Mouse (Mus musculus) CD4-positive, CD25-positive, alpha-beta regulatory T cell, adult 2 months (primary cell): ENCODE measurements around the gene Ccdc170.

ENCODE experiments used
- DNase-seq: peaks from one replicate; pipeline ENCODE4 v3.0.0-alpha.2; 2012; ENCODE audit warnings: low read depth, low spot score

Gene Ccdc170

DNA sequence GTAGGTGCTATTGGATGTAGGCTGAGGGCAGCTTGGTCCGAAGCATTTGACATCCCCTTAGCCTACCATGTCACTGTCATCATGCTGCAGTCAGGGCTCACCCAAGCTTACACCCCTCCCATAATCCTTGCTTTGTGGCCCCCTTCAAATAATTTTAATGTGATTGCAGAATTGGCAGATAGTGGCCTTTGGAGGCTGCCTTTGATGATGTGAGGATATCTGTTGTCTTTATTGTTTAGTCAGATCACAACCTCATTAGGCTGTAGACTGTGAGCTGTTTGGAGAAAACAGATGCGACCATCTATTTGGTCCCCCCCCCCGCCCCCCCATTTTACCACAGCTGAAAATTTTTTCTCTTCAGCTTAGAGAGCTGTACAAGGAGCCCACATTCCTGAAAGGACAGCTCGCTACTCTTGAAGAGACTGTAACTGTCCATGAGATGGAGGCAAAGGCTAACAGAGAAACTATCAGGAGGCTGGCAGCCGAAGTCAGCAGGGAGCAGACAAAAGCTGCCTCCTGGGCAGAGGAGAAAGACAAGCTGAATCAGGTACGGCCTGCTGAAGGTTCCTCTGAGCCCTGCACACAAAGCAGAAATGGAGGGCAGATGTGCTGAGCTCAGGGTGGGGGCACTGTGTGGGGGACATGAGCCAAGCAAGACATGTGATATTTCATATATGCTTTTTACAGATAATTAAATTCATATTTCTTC is 38.2 kb downstream of the Ccdc170 start:
- DNase-seq, result no peak

DNA sequence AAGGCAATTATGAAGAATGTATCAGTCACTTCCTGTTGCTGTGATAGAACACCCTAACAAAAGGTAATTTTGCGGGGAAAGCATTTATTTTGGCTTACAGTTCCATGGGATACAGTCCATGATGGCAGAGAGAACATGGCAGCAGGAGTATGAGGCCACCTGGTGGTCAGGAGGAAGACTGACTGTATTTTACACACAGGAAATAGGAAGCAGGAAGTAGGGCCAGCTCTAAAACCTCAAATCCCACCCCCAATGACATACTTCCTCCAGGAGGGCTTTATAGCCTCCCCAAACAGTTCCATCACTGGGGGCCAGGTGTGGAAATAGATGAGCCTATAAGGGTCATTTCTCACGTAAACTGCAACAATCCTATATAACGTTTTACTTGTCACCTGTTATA is 39.8 kb downstream of the Ccdc170 start:
- peak; percentile 14 for DNase-seq

DNA sequence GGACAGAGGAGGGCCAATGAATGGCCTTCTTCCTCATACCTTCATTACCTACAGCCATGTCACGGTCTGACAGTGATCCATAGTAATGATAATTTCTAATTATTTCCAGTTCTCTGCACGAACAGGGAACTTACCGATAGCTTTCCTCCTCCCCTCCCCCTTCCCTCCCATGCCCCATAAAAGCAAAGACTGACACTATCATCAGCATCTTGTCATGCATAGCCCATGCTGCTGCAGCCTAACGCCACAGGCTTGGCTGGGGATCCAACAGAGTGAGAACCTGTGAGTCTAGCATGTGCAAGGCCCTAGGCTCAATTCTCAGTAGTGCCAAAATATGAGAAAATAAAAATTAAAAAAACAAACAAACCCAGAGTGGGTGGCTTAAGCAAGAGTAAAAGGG is 40.8 kb downstream of the Ccdc170 start:
- DNase-seq, result no peak

DNA sequence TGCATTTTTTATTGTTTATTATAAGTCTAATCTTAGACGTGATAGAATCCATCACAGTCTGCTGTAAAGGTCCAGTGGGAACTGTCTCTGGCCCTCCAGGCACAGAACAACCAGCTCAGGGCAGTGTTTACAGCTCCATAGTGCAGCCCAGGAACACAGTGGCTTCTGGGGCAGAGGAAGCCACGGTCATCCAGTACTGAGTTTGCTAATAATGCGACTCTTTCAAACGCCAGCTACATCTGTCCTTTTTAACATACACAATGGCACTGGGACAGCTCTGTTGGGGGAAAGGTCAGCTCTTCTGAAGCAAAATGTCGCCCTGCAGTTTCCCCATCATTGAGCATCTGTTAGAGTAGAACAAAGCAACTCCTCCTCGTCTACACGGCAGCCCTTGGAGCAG is 45.7 kb downstream of the Ccdc170 start:
- no peak for DNase-seq

DNA sequence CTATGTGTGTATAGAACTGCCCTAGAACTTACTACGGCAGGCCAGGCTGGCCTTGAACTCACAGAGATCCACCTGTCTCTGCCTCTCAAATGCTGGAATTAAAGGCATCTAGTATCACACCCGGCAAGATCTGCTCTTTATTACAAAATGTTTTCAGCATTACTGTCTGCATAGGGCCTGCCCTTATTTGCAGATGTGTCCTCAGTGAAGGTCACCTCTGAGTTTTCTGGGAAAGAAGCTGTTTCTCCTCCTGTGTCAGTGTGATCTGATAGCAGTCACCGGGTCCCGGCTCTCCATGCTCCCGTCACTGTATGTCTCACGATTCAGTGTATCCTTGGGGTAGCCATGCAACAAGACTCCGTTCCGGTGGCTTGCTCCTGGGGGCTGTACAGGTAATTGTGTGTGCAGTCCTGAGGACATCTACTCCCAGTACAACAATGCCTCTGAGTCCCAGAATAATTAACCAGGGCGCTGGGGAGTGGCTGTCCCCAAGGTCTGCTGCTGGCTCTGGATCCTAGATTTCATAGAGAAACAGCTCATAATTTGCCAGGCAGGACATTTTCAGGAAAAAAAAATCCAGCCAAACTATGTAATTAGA is 48.4 kb downstream of the Ccdc170 start:
- no peak for DNase-seq

DNA sequence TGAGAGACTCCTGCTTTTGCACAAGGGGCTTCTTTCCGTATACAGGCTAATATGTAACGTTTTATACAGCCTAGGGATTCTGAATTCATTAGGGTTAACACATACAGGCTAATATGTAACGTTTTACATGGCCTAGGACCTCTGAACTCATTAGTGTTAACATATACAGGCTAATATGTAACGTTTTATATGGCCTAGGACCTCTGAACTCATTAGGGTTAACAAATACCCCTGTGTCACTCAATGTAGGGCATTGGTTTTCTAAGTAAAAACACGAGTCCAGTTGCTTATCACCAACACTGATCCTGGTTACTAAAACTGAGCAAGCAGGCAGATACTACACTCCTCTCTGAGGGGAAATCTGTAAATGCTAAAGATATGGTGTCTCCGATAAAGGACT is 49.6 kb downstream of the Ccdc170 start:
- DNase-seq, result no peak

DNA sequence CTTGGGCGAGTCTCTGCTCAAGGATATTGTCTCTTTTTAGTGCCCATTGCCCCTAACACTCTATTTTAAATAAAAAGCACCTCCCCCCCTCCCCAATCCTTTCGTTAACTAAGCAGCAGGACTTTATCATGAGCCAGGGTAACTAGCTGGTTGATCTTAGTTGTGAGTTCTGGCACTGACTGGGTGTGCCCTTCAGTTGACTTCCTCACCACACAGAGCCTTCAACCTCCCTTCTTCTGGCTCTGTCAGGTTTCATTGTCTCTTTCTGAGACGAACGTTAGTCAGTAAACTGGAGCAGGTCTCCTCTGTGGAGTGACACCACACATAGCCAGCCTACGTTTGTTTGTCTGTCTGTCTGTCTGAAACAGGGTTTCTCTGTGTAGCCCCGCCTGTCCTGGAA is 50.4 kb downstream of the Ccdc170 start:
- no peak for DNase-seq

DNA sequence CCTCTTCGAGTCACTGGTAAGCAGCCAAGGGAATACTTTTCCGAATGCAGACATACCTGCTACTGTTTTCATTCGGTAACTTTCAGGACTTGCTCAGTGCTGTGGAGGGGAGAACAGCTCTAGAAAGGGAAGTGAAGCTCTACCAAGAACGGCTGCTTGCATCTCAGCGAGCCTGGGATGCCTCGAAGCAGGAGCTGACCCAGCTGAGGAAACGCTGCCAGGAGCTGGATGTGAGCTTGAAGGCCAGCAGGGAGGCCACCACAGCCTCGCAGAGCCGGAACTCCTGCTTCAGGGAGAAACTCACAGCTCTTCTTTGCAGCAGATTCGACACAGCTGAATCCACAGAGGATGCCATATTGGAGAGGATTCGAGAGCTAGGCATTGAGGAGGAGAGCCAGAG is 51.6 kb downstream of the Ccdc170 start:
- DNase-seq, result no peak

DNA sequence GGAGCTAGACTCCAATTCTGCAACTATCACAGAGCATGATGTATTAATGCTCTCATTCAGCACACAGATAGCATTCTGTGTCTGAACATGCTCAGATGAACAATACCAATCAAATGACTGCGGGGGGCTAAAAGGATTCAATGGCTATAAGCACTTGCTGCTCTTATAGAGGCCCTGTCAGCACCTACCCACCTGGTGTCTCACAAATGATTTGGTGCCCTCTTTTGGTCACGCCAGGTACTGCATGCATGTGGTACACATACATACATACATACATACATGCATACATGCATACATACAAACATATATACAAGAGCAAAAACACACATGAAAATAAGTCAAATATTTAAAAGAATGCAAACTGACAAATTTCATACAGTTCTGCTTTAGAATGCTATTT is 63.2 kb downstream of the Ccdc170 start:
- peak; percentile 53 for DNase-seq

DNA sequence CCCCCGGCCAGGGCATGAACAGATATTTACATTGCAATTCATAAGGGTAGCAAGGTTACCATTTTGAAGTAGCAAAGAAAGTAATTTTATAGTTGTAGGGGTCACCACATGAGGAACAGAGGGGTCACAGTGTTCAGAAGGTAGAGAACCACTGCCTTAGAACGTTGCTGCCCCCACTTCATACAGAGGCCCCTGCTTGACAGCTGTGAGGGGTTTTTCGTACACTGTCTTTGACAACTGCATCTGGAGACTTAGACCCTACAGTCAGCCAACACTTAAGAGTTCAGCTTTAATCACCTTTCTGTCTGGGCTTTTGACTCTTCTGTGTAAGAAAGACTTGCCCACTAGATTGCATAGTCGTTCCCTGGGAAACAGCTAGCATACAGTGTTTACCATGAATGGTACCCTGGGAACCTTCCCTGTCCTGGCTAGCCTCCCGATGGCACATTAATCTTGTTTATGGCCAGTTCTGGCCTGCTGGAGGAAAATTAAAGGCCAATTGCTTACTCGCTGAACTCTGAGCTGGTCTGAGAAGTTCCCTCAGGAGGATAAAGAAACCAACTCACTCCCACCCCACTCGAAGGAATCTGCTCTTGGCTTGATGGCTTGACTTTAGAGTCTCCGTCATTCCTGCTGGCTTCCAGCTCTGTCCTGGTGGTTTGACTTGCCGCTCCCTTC is 71.3 kb downstream of the Ccdc170 start:
- DNase-seq, result no peak

DNA sequence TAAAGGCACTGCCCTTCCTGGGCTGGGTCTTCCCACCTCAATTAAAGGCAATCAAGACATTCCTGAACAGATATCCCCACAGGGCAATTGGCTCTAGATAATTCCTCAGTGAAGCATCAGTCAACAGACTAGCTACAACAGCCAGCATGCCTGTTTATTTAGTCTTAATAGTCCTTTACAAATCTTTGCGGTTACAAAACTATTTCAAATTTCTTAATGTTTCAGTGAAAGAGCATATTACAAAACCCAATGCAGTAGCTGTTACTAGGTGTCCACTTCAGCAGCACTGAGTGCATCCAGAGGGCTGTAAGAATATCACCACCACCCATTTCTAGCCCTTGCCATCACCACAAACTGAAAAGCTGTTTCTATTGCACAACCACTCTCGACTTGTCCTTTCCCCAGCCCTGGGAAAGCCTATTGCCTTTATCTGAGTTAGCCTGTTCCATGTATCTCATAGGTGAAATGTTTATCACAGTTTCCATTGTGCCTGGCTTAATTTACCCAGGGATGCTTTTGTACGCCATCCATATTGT is 74.6 kb downstream of the Ccdc170 start:
- DNase-seq, result no peak

DNA sequence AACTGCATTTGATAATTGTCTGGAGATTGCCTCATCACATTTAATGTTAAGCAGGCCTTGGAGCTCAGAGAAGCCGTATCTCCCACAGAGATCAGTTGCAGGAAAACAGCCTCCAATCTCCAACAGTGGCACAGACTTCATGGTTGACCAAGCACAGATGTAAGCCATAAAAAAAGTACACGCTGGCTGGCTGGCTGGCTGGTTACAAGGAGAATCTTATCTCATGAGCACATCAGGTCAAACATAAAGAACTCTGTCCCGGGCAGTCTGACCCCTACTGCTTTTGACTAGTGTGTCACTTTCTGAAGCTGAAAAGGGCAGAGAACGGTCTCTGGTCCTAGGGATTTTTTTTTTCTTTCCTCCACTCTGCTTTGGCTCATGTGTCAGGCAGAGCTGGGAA is 76.8 kb downstream of the Ccdc170 start:
- no peak for DNase-seq

DNA sequence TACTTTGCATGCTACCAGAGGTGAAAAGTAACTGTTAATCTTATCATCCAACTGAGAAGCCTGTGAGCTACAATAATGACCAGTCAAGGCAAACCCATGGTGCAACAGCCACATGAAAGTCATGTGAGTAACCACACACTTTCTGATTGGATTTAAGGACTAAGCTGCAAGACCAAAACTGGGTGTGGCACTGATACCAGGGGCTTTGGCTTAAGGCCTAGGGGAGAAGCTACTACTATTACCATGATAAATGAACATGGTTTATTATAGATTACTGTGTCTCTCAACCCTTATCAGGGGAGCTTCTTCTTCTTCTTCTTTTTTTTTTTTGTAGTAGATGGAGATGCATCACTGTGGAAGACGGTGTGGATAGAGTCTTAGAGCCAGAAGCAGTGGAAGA is 82.8 kb downstream of the Ccdc170 start:
- no peak for DNase-seq

DNA sequence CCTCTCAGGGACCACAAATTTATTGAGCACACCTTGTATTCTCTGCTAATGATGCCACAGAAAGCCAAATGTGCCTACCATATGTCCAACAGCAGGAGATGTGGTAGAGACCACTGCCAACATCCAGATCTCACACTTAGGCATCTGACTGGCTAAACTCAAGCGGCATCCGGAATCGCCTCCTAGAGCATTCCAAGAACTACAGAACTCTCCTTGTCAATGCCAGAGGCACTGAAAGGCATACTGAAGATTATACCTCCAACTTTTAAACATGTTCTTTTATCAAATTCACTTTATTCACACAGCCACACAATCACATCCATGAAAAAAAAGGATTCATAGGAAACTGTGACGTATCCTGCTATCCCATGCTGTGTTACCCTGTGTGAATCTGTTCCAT is 88.5 kb downstream of the Ccdc170 start:
- DNase-seq, result no peak

DNA sequence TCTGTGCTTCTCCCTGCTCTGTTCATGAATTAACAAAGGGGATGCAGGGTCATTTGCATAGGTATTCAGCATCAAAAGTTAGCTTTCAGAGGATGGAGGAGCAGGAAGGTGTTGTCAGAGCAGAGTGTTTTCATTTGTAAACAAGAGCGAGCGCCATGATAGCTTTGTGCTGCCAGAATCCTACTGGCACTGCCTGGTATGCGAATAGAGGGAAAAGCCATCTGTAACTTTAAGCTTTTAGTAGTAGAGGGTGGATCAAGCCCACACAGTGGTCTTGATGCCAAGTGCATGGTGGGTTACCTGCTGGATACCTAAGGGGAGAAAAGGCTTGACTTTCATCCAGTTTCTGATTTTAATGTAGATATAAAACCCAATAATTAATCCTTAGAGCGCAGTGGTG is 89.0 kb downstream of the Ccdc170 start:
- DNase-seq, result no peak

DNA sequence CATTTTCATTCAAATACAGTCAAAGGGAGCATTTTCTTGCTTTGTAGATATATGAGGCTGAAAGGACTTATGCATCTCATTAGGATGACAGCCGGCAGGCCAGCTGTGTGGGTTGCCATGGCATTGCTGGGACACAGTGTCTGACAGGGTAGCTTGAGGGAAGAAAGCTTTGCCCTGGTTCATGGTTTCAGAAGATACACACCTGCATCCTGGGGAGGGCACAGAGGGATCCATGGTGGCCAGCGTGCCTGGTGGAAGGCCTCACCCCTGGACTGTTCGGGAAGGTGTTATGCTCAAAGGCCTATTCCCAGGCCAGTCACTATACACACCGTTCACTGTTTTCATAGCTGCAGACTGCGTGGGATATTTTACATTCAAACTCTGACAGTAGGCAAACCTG is 99.6 kb downstream of the Ccdc170 start:
- no peak for DNase-seq

DNA sequence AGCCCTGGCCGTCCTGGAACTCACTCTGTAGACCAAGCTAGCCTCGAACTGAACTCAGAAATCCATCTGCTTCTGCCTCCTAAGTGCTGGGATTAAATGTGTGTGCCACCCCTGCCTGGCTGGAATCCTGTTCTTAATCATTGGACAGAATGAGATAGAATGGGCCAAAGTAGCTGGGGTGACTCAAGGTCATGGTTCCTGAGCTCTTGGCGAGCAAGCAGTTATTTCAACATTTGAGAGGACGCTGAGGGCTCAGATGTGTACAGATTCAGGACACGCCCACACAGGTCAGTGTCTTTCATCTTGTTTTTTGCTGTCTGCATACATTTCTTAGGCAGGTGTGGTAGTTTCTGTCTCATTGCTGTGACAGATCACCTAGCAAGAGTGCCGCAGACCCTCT is 104.4 kb downstream of the Ccdc170 start:
- DNase-seq, result no peak

DNA sequence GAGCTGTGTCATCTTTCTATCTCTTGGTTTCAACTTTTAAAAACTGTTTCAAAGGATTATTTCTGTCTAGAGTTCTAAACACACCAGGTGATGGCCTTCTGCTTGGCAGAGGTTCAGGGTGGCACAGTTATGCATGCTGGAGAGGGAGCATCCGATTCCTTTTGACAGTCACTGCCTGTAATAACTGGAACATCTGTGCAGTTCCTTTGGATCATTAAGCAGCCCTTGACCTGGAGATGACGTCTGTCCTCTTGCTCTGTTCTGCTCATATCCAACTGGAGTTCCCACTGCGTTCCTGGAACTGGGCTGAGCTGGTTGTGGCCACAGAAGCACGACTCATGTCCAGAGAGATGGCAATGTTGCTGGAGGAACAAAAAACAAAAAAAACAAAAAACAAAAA is 107.3 kb downstream of the Ccdc170 start:
- no peak for DNase-seq

DNA sequence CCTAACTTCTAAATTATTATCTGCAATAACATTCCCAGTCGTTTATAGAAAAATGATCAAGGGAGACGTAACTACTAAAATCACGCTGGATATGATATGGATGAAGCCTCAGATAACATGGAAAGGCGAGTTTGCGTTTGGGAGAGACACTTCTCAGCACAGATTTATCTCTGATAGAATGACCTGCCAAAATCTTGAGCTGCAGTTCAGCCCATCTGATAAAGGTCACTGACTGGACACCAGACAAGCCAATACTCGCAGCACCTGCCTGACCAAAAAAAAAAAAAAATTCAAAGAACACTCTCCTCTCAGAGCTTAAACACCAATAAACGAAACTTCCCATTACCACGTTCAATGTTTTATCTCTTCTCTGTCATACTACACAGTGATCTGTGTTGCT is 108.7 kb downstream of the Ccdc170 start:
- no peak for DNase-seq

DNA sequence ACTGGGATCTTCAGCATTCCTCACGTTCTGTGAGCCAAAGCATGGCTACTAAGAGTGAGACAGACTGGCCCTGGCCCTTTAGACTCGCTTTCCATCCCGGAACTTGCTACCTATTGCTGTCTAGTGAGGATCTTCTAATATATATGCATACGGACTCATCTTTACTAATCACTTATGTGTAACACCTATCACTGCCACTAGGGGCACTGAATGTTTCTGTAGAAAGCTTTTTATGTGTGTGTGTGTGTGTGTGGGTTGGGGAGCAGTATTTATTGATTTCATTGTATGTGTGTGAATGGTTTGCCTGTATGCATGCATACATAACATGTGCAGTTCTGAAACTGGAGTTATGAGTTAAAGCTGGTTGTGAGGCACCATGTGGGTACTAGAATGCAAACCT is 111.5 kb downstream of the Ccdc170 start:
- DNase-seq, result peak; percentile 57

DNA sequence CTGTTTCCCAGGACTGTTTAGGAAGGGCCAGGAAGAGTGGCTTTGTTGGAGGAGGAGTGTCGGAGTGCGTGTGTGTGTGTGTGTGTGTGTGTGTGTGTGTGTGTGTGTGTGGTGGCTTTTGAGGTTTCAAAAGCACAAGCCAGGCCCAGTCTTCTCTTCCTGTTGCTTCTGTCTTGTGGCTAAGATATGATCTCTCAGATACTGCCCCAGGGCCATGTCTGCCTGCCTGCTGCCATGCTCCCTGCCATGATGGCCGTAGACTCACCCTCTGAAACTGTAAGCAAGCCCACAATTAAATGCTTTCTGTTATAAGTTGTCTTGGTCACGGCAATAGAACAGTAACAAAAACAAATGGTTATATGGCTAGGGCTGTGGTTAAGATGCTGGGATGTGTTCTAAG is 114.9 kb downstream of the Ccdc170 start:
- no peak for DNase-seq

DNA sequence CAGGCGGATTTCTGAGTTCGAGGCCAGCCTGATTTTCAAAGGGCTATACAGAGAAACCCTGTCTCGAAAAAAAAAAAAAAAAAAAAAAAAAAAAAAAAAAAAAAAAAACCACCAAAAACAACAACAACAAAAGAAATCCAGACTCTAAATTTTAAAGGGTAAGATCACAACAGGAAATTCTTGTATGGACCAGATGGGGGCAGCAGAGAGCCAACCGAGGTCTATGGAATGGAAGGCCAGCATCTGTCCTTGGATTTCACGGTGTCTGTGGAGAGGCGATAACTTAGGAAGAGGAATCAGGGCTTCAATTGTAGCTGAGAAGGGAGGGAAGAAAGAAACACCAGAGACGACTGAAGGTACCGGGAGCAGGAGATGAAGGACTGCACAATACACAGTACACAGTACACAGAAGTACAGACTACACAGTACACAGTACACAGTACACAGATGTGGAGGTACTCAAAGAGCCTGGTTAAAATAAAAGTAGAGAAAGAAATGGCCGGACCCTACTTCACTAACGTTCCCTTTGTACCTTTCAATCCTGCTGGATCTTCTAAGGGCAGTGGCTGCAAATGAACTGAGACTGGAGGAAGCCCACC is 116.0 kb downstream of the Ccdc170 start:
- DNase-seq, result peak; percentile 77

DNA sequence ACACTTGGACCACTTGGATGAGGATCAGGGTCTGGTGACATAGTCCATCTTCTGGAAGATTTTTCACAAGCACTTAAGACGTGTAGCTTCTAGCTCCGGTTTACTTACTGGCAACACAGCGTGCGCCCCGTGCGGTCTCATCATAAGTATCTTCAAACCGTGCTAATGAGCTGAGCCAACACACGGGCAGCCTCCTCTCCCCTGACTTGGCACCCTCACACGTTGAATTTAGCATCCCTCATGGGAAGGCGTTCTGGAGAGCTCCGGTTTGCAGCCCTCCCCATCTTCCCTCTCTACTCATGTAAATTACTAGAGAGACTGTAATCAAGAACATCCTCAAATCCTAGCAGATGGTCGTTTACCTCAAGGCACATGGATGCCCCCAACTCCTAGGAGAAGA is 116.6 kb downstream of the Ccdc170 start:
- DNase-seq, result no peak
